Mouse (Mus musculus): ENCODE results near the gene Ubac2.

DNA sequence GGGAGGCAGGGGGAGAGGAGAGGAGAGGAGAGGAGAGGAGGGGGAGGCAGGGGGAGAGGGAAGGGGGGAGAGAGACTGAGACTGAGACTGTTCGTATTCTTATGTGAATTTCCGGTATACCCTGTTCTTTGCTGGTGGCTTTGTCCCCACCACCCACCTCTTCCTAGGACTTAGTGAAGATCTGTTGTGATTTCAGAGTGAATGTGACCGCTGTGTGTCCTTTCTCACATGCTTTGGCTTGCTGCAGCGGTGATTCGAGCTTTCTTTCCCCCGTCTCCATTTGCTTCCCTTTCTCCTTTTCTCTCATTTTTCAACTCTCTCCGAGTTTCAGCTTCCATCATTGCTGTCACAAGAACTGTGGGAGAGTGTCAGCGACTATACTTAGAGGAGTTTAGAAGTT lies 68.3 kb downstream of the Ubac2 start:
- no peak for TF ChIP-seq MEF2A (IDR thresholded peaks at IDR 0.05; ENCODE audit: borderline replicate concordance, low read depth, low read length)
- no peak for TF ChIP-seq EP300 (IDR thresholded peaks at IDR 0.05; ENCODE audit: low read length)
- TF ChIP-seq POLR2A (IDR thresholded peaks at IDR 0.05; ENCODE audit: low read depth, low read length) = no peak
- no peak for TF ChIP-seq TBP (conservative IDR thresholded peaks at IDR 0.05; ENCODE audit: low read depth, low read length)
- no peak for TF ChIP-seq POLR2AphosphoS2 (IDR thresholded peaks at IDR 0.05; ENCODE audit: low read depth, low read length)
- no peak for TF ChIP-seq SMC3 (IDR thresholded peaks at IDR 0.05; ENCODE audit: low read depth, low read length)
- TF ChIP-seq HCFC1 (IDR thresholded peaks at IDR 0.05; ENCODE audit: low read depth, low read length) = no peak
- TF ChIP-seq CTCF (conservative IDR thresholded peaks at IDR 0.05 in 1 of 2, IDR thresholded peaks at IDR 0.05 in 1 of 2; ENCODE audit: low read depth in 2 of 2, low read length in 2 of 2) = no peak
- no peak for TF ChIP-seq SIN3A (IDR thresholded peaks at IDR 0.05; ENCODE audit: low read length)
- no peak for TF ChIP-seq ELF1 (IDR thresholded peaks at IDR 0.05; ENCODE audit: low read depth, low read length)
- TF ChIP-seq CHD1 (IDR thresholded peaks at IDR 0.05; ENCODE audit: low read depth, low read length) = no peak
- TF ChIP-seq E2F4 (IDR thresholded peaks at IDR 0.05; ENCODE audit: insufficient replicate concordance, low read depth, low read length) = no peak

All from CH12.LX (cell line).